Comparison of ENCODE assay signal across 8 mouse cellular contexts in the genomic region with DNA sequence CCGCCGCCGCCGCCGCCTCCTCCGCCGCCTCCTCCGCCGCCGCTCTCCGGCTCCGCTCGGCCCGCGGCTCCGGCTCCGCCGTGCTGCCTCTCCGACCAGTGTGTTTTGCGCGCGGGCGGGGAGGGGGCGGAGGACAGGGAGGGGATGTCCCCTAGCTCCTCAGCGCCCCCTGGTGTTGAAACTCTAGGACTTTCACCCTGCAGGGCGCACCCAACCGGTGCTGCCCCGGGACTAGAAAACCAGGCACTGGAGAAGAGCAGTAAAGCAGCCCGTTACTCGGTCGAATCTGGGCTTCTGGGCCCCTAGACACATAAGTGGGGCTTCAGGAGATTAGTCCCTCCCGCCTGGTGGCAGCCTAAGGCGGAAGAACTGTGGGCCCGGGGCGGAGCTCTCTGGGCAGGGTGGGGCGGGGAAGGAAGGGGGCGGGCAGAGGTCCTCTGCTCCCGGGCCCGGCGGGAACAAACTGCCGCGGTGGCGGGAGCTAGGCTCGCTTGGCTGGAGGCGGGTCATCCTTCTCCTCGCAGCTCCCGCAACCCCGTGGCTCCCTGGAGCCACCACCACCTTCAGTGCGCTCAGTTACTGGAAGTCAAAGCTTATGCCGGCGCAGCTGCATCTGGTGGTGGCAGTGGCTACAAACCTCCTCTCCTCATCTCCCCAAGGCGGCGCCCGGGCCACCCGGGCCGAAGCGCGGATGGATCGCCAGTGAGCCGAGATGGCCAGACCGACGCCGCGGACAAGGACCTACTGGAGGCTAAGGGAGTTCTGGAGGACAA. TPM values are rescaled to one million over a fixed set of nuclear protein-coding genes. Genes with fewer than 3 reads are reported as not detected.
A peak's percentile ranks its signal among the peaks of the same experiment; 100 is the strongest.
DNase-seq lines count a peak whose midpoint lies in the region; ATAC-seq and TF ChIP-seq lines count a peak whose summit lies in the region.

A gene (minus strand): TSS at position 45 of the 773 bp plus-strand sequence.

- intact Hi-C loops in left cerebral cortex, postnatal 14 days (cut with DNase I), result no loop called here

- peak; percentile 73 for ATAC-seq in forebrain, postnatal 0 days
- ATAC-seq in hindbrain, embryonic 11.5 days (ENCODE audit: low FRiP score), result peak; percentile 88
- ATAC-seq in megakaryocyte-erythroid progenitor cell, adult 5-6 weeks (replicated peaks; ENCODE audit: low FRiP score, low TSS enrichment, poor library complexity, severe bottlenecking), result peak; percentile 75

- peak within 1 kb of the TSS; percentile 43 for H3K4me2 ChIP-seq in forebrain, postnatal 0 days (ENCODE audit: low read depth)
- H3K4me2 ChIP-seq in hindbrain, embryonic 11.5 days (replicated peaks; ENCODE audit: low read depth, low read length), result peak within 1 kb of the TSS; percentile 74

- no peaks in the 10 kb centered on the region for H3K9me3 ChIP-seq in forebrain, postnatal 0 days (ENCODE audit: low read length)
- no peaks in the 10 kb centered on the region for H3K9me3 ChIP-seq in hindbrain, embryonic 11.5 days (ENCODE audit: control insufficient read depth, low read length)

- no peaks in the 10 kb centered on the region for H3K4me1 ChIP-seq in forebrain, postnatal 0 days (ENCODE audit: insufficient read depth)
- peaks cover 5% of the 10 kb centered on the region for H3K4me1 ChIP-seq in hindbrain, embryonic 11.5 days (replicated peaks; ENCODE audit: control insufficient read depth, insufficient read depth, low read length)

- no peaks in the 10 kb centered on the region for H3K36me3 ChIP-seq in forebrain, postnatal 0 days (ENCODE audit: insufficient read depth)
- H3K36me3 ChIP-seq in hindbrain, embryonic 11.5 days (ENCODE audit: control insufficient read depth, insufficient read depth, low read length), result no peaks in the 10 kb centered on the region

- H3K27me3 ChIP-seq in forebrain, postnatal 0 days (ENCODE audit: insufficient read depth, low read length), result peaks cover 87% of the 10 kb centered on the region
- H3K27me3 ChIP-seq in hindbrain, embryonic 11.5 days (ENCODE audit: control insufficient read depth, insufficient read depth, low read length), result peaks cover 92% of the 10 kb centered on the region

- peak; percentile 74 for TF ChIP-seq CTCF in forebrain, postnatal 0 days (IDR thresholded peaks at IDR 0.05; ENCODE audit: low read depth)

- H3K27ac ChIP-seq in forebrain, postnatal 0 days (ENCODE audit: low read depth, low read length), result no peak within 1 kb of the TSS
- H3K27ac ChIP-seq in hindbrain, embryonic 11.5 days (ENCODE audit: low read depth, low read length), result no peak within 1 kb of the TSS

- WGBS in forebrain, postnatal 0 days, result 1% methylated on average over 60 of the region's 64 CpGs
- under 1% methylated on average over 47 of the region's 64 CpGs for WGBS in hindbrain, embryonic 11.5 days

- no peak within 1 kb of the TSS for H3K9ac ChIP-seq in forebrain, postnatal 0 days
- peak within 1 kb of the TSS; percentile 23 for H3K9ac ChIP-seq in hindbrain, embryonic 11.5 days (ENCODE audit: low read depth, low read length)

- peak within 1 kb of the TSS; percentile 29 for H3K4me3 ChIP-seq in forebrain, postnatal 0 days (ENCODE audit: low read depth, low read length)
- H3K4me3 ChIP-seq in hindbrain, embryonic 11.5 days (ENCODE audit: low read depth, low read length), result peak within 1 kb of the TSS; percentile 42

- peak; percentile 92 for DNase-seq in R1 (ENCODE audit: low read depth, low spot score)
- DNase-seq in cerebellum, adult 8-10 months, result peak; percentile 34
- DNase-seq in forebrain, postnatal 0 days, result peak; percentile 77
- peak; percentile 95 for DNase-seq in hindbrain, embryonic 11.5 days (ENCODE audit: low spot score)
- DNase-seq in left cerebral cortex, postnatal 14 days (ENCODE audit: low spot score in 2 of 2), result peak; percentile 20 to 59
- peak; percentile 83 for DNase-seq in right cerebral cortex, postnatal 4 days
- DNase-seq in yolk sac, embryonic 10.5 days (ENCODE audit: low spot score), result peak; percentile 93

RNA-seq across cellular contexts. Expression of the gene that starts here (rescaled TPM):
- total RNA-seq in forebrain, postnatal 0 days (2014; rRNA removed), result 0.38 and 1.8 TPM in 2 replicates
- polyA plus RNA-seq in forebrain, postnatal 0 days (2015; fragmentation: Nextera tagmentation; extraction: Ambion mirVana), result 0.25 and 0.28 TPM in 2 replicates
- 0.74 and 0.93 TPM in 2 replicates for polyA plus RNA-seq in hindbrain, embryonic 11.5 days (2014; fragmentation: Nextera tagmentation; extraction: Ambion mirVana)
- under 1 TPM; 0.30 to 0.48 TPM for total RNA-seq in left cerebral cortex, postnatal 14 days (2021)
- total RNA-seq in megakaryocyte-erythroid progenitor cell, adult 5-6 weeks (2014; fragmentation: Nextera tagmentation), result 0.09 and 0.27 TPM in 2 replicates
- 1.2 TPM in 1 of 2 replicates, not detected in the other for total RNA-seq in megakaryocyte-erythroid progenitor cell, adult 5-6 weeks (2017)

Comparison
In these comparisons a context has a peak if more than half of its experiments do, and no peak if none do; other contexts are left out.
1. Peak in DNase-seq, ATAC-seq, H3K4me3 ChIP-seq, H3K9ac ChIP-seq and H3K4me2 ChIP-seq in hindbrain, embryonic 11.5 days; RNA of the gene not detected or under 1 TPM.
2. Peak in DNase-seq in left cerebral cortex, postnatal 14 days; RNA of the gene not detected or under 1 TPM.
3. DNase-seq: peak in every context shown above with its lines; median percentile 95 in hindbrain, embryonic 11.5 days; 93 in yolk sac, embryonic 10.5 days; 92 in R1; 83 in right cerebral cortex, postnatal 4 days; 77 in forebrain, postnatal 0 days; 40 in left cerebral cortex, postnatal 14 days; 34 in cerebellum, adult 8-10 months.